Mouse (Mus musculus): ENCODE measurements around the gene Gramd1c. TPM values are rescaled to one million over a fixed set of nuclear protein-coding genes. Genes with fewer than 3 reads are reported as not detected.

Gene Gramd1c
- polyA plus RNA-seq, 1 experiment from 2014 or later: 16.5 TPM

DNA sequence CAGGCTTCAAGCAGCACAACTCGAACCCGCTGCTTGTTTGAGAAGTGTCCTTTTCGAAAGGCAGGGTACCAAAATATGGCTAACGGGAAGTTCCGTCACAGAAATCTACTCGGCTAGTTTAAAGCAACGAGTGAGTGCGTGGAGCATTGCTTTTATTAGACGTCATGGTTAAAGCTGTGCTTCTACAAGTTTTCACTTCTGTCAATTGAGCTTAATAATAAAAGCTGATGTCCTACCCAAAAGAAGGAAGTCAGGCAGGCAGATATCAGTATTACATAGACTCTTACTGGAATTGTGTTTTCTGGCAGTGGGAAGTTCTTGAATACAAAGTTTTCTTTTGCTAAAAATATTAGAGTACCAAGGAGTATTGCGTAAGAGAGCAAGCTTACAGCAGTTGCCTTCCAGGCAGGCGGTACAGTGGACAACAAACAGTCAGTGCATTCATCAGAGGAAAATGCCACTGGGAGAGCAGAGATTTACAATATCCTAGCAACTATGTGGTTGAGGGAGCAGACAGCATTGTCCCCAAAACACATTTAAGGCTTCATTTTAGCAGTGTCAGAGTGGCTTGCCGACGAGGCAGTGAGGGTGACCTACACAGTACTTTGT is 97.3 kb downstream of the Gramd1c start:
- peaks cover 2% of the 10 kb centered on the region; the same call in 1 of the 2 replicates for H3K36me3 ChIP-seq (replicated peaks; ENCODE audit: insufficient read depth, low read length)
- no peak overlapping the region for H3K4me2 ChIP-seq (ENCODE audit: low read depth, low read length)
- no peak overlapping the region for H3K9ac ChIP-seq (replicated peaks)
- no peaks in the 10 kb centered on the region for H3K27me3 ChIP-seq (ENCODE audit: insufficient read depth, low read length)
- H3K9me3 ChIP-seq (ENCODE audit: low read length): no peaks in the 10 kb centered on the region
- H3K4me3 ChIP-seq (ENCODE audit: low read depth, low read length): no peak overlapping the region
- ATAC-seq: peak; percentile 36; the same call in 1 of the 2 replicates
- 76% methylated on average over 13 of the region's 13 CpGs for WGBS (ENCODE audit: insufficient replicate concordance)
- H3K27ac ChIP-seq (ENCODE audit: low read depth): no peak overlapping the region
- no peak for TF ChIP-seq CTCF (IDR thresholded peaks at IDR 0.05; ENCODE audit: low read depth)
- no peak for TF ChIP-seq EP300 (IDR thresholded peaks at IDR 0.05; ENCODE audit: low read depth)
- no peak for DNase-seq
- no peaks in the 10 kb centered on the region for H3K4me1 ChIP-seq (ENCODE audit: insufficient read depth)

DNA sequence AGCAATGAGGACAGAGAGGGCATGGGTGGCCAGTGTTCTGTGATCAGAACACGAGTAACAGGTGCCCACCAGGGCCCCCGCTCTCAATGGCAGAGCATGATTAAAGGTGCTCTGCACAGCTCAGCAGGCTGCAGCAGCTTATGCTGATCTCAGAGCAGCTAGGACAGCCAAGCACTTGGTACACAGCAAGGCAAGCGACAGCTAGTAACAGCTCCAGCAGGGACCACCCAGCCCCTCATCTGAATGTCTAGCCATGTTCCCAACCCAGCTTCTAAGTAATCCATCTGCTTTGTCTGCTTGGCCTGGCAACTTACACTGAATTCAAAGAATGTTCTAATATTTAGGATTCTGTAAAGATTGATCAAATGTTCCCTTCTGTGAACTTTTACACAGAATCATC is 99.4 kb downstream of the Gramd1c start:
- H3K4me1 ChIP-seq (ENCODE audit: insufficient read depth): no peaks in the 10 kb centered on the region
- DNase-seq (no peak), ATAC-seq (no peak)
- H3K27ac ChIP-seq (ENCODE audit: low read depth): no peak overlapping the region
- H3K4me3 ChIP-seq (ENCODE audit: low read depth, low read length): no peak overlapping the region
- H3K9ac ChIP-seq (replicated peaks): no peak overlapping the region
- no peak for TF ChIP-seq CTCF (IDR thresholded peaks at IDR 0.05; ENCODE audit: low read depth)
- TF ChIP-seq EP300 (IDR thresholded peaks at IDR 0.05; ENCODE audit: low read depth): no peak
- H3K27me3 ChIP-seq (ENCODE audit: insufficient read depth, low read length): no peaks in the 10 kb centered on the region
- WGBS (ENCODE audit: insufficient replicate concordance): 74% methylated on average over 3 of the region's 3 CpGs
- no peaks in the 10 kb centered on the region for H3K9me3 ChIP-seq (ENCODE audit: low read length)
- H3K4me2 ChIP-seq (ENCODE audit: low read depth, low read length): no peak overlapping the region
- H3K36me3 ChIP-seq (replicated peaks; ENCODE audit: insufficient read depth, low read length): peaks cover 2% of the 10 kb centered on the region; the same call in 1 of the 2 replicates

DNA sequence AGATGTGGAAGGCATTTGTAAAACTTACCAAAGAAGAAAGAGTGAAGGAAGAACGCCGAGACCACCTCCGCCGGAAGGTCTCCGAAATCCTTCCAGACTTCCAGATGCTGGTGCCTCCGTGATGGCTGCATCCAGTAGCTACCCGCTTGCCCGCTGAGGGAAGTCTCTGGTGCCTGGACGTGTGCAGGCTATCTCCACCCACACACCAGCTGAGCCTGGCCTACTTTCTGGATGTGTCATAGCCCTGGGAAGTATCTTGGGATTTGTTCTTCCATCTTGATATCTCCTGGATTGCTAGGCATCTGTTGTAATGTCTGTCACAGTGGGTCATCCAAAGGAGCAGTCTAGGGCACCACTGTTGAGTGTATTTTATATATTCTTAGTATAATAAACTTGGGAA is 99.9 kb downstream of the Gramd1c start:
- Histone ChIP-seq H3K27ac (ENCODE audit: low read depth) (no peak overlapping the region), H3K9ac (replicated peaks) (no peak overlapping the region), H3K4me3 (ENCODE audit: low read depth, low read length) (no peak overlapping the region), H3K4me2 (ENCODE audit: low read depth, low read length) (no peak overlapping the region), H3K4me1 (ENCODE audit: insufficient read depth) (no peaks in the 10 kb centered on the region), H3K9me3 (ENCODE audit: low read length) (no peaks in the 10 kb centered on the region), H3K36me3 (replicated peaks; ENCODE audit: insufficient read depth, low read length) (peaks cover 2% of the 10 kb centered on the region), H3K27me3 (ENCODE audit: insufficient read depth, low read length) (no peaks in the 10 kb centered on the region)
- 86% methylated on average over 9 of the region's 9 CpGs for WGBS (ENCODE audit: insufficient replicate concordance)
- TF ChIP-seq CTCF (IDR thresholded peaks at IDR 0.05; ENCODE audit: low read depth): no peak
- TF ChIP-seq EP300 (IDR thresholded peaks at IDR 0.05; ENCODE audit: low read depth): no peak
- DNase-seq: no peak
- no peak for ATAC-seq

DNA sequence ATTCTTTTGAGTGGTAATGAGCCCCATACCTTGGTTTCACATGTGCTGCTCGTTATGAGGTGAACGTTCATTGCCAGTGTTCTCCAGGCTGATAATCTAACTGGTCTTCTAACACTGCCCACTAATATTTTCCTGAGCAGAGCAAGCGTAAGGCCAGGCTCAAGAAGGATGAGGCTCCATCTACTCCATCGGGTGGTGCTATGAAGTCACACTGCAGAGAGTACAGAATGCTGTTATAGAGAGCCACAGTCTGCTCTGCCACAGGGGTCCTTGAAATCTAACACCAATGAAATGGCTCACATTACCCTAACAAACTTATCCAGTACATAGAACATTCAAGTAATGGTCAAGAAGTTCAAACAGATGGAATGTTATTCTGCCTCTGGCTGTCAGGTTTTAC is 105.1 kb downstream of the Gramd1c start:
- no peak overlapping the region for H3K4me2 ChIP-seq (ENCODE audit: low read depth, low read length)
- ATAC-seq: no peak
- H3K27me3 ChIP-seq (ENCODE audit: insufficient read depth, low read length): no peaks in the 10 kb centered on the region
- DNase-seq: no peak
- no peak overlapping the region for H3K27ac ChIP-seq (ENCODE audit: low read depth)
- H3K9me3 ChIP-seq (ENCODE audit: low read length): no peaks in the 10 kb centered on the region
- no peaks in the 10 kb centered on the region for H3K4me1 ChIP-seq (ENCODE audit: insufficient read depth)
- H3K9ac ChIP-seq (replicated peaks): no peak overlapping the region
- TF ChIP-seq EP300 (IDR thresholded peaks at IDR 0.05; ENCODE audit: low read depth) (no peak), CTCF (IDR thresholded peaks at IDR 0.05; ENCODE audit: low read depth) (no peak)
- H3K36me3 ChIP-seq (replicated peaks; ENCODE audit: insufficient read depth, low read length): no peaks in the 10 kb centered on the region; the same call in 1 of the 2 replicates
- 88% methylated on average over 4 of the region's 4 CpGs for WGBS (ENCODE audit: insufficient replicate concordance)
- no peak overlapping the region for H3K4me3 ChIP-seq (ENCODE audit: low read depth, low read length)

DNA sequence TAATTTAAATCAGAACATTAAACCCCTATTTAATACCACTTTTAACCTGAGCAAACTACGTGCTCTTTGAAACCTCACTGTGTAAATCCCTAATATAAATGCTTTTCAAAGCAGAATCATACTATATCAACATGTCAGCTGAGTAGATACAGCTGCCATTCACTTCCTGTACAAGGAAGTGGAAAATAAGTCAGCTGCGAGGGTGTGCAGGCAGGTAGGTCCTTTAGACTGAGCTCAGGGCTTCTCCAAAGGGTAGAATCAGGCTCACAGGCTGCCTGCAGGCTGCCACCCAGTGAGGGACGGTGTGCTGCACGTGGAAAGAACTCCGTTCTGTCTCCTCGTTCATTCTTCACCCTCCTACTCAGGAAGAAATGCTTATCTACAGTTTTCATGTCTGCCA is 108.2 kb downstream of the Gramd1c start:
- Histone ChIP-seq H3K9ac (replicated peaks) (no peak overlapping the region), H3K9me3 (ENCODE audit: low read length) (no peaks in the 10 kb centered on the region), H3K4me2 (ENCODE audit: low read depth, low read length) (no peak overlapping the region), H3K27me3 (ENCODE audit: insufficient read depth, low read length) (no peaks in the 10 kb centered on the region), H3K36me3 (replicated peaks; ENCODE audit: insufficient read depth, low read length) (no peaks in the 10 kb centered on the region; the same call in none of the 2 replicates), H3K4me1 (ENCODE audit: insufficient read depth) (no peaks in the 10 kb centered on the region; the same call in 1 of the 2 replicates), H3K4me3 (ENCODE audit: low read depth, low read length) (no peak overlapping the region), H3K27ac (ENCODE audit: low read depth) (no peak overlapping the region)
- no peak for DNase-seq
- 45% methylated on average over 6 of the region's 6 CpGs for WGBS (ENCODE audit: insufficient replicate concordance)
- TF ChIP-seq CTCF (IDR thresholded peaks at IDR 0.05; ENCODE audit: low read depth): no peak
- TF ChIP-seq EP300 (IDR thresholded peaks at IDR 0.05; ENCODE audit: low read depth): no peak
- no peak for ATAC-seq

DNA sequence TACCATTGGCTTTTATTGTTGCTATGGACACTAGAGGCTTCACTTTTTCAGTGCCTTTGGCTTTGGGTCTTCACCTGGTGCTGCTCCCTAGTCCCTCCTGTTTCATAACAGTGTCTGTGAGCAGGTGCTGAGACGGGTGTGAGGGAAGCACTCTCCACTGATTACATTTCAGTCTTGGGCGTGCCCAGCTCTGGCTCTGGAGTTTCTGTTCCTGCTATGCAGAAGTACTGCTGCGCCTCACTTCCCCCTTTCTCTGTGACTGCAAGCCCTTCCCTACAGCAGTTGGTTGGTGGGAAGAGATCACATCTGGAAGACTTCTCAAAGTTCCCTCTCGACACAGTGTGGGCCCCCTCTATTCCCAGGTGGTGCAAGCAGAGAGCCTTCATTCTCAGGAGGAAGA is 111.6 kb downstream of the Gramd1c start:
- H3K9ac ChIP-seq (replicated peaks): no peak overlapping the region
- H3K36me3 ChIP-seq (replicated peaks; ENCODE audit: insufficient read depth, low read length): no peaks in the 10 kb centered on the region; the same call in none of the 2 replicates
- H3K27me3 ChIP-seq (ENCODE audit: insufficient read depth, low read length): no peaks in the 10 kb centered on the region
- no peak overlapping the region for H3K4me3 ChIP-seq (ENCODE audit: low read depth, low read length)
- H3K4me1 ChIP-seq (ENCODE audit: insufficient read depth): no peaks in the 10 kb centered on the region; the same call in 1 of the 2 replicates
- no peaks in the 10 kb centered on the region for H3K9me3 ChIP-seq (ENCODE audit: low read length)
- DNase-seq: peak; percentile 38
- 30% methylated on average over 4 of the region's 4 CpGs for WGBS (ENCODE audit: insufficient replicate concordance)
- peak; percentile 63 for ATAC-seq
- TF ChIP-seq CTCF (IDR thresholded peaks at IDR 0.05; ENCODE audit: low read depth): no peak
- TF ChIP-seq EP300 (IDR thresholded peaks at IDR 0.05; ENCODE audit: low read depth): no peak
- H3K27ac ChIP-seq (ENCODE audit: low read depth): peak overlapping the region; percentile 30; the same call in 1 of the 2 replicates
- H3K4me2 ChIP-seq (ENCODE audit: low read depth, low read length): no peak overlapping the region; the same call in 1 of the 2 replicates

Measured in liver, postnatal 0 days (tissue).